Mouse (Mus musculus) midbrain, embryonic 13.5 days (tissue): ENCODE results near the gene Dok1. TPM values are rescaled to one million over a fixed set of nuclear protein-coding genes. Genes with fewer than 3 reads are reported as not detected.

ENCODE experiments used
- ATAC-seq: fragments of 200-750 bp; cut with Nextera tagmentation; 2 replicates; pipeline ENCODE4 v1.8.0; 2017; ENCODE audit warnings: mild to moderate bottlenecking, moderate TSS enrichment, moderate library complexity
- H3K27ac ChIP-seq: fragments of 300-500 bp; sonication (generic); 2 replicates; pipeline ENCODE4 v1.5.1; 2015; ENCODE audit warnings: inconsistent platforms, mild to moderate bottlenecking, moderate library complexity
- H3K27me3 ChIP-seq: fragments of 300-500 bp; sonication (generic); 2 replicates; pipeline ENCODE4 v1.6.1; 2015; ENCODE audit warnings: mild to moderate bottlenecking, inconsistent platforms
- H3K36me3 ChIP-seq: fragments of 300-500 bp; sonication (generic); 2 replicates; pipeline ENCODE4 v1.6.1; 2015; ENCODE audit warnings: mild to moderate bottlenecking, inconsistent platforms
- H3K4me1 ChIP-seq: fragments of 300-500 bp; sonication (generic); replicated peaks from 2 replicates; pipeline ENCODE4 v1.6.1; 2015; ENCODE audit warnings: inconsistent platforms
- H3K4me2 ChIP-seq: fragments of 300-500 bp; sonication (generic); replicated peaks from 2 replicates; pipeline ENCODE4 v1.6.1; 2015; ENCODE audit warnings: moderate library complexity, mild to moderate bottlenecking, inconsistent platforms
- H3K4me3 ChIP-seq: fragments of 300-500 bp; sonication (generic); replicated peaks from 2 replicates; pipeline ENCODE4 v1.5.1; 2015; ENCODE audit warnings: mild to moderate bottlenecking, inconsistent platforms
- H3K9ac ChIP-seq: fragments of 300-500 bp; sonication (generic); replicated peaks from 2 replicates; pipeline ENCODE4 v1.6.1; 2015; ENCODE audit warnings: mild to moderate bottlenecking, inconsistent platforms
- H3K9me3 ChIP-seq: fragments of 300-500 bp; sonication (generic); 2 replicates; pipeline ENCODE4 v1.6.1; 2016; ENCODE audit warnings: mild to moderate bottlenecking, inconsistent platforms
- WGBS: fragments of 180-500 bp; shearing (Covaris S2); methylation state at CpG from one replicate; pipeline ENCODE4 v1.1.7; 2015; 5-methylcytosine and 5-hydroxymethylcytosine counted together
- polyA plus RNA-seq: library from polyadenylated mRNA; unstranded; fragments of >200 nt; fragmentation: Nextera tagmentation; extraction: Ambion mirVana; gene quantifications from 2 replicates; pipeline ENCODE4 v1.2.1, GENCODE M21; 2015

The Dok1 gene
- polyA plus RNA-seq, 1 experiment from 2014 or later = 4.1 TPM

DNA sequence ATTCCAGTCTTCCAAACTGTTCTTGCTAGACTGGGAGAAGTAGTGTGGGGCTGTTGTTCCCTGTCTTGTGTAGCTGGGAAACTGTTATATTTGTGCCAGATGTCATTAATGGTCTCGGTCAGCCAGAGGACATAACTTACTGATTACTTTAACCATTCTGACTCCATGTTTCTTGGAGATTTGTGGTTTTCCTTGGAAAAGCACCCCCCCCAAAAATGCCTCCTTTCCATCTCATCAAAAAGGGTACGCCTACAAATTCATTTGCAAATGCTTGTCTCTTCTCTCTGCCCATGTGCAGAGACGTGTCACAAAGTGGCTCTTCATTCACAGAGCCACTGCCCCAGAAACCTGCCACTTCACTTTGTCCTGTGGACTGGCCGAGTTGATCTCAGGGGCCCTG is 8.8 kb downstream of the Dok1 start:
- H3K36me3 ChIP-seq = no peaks in the 10 kb centered on the region
- H3K4me2 ChIP-seq = no peak overlapping the region
- 63% methylated on average over 4 of the region's 4 CpGs for WGBS
- no peak overlapping the region for H3K9ac ChIP-seq
- no peaks in the 10 kb centered on the region for H3K4me1 ChIP-seq
- H3K9me3 ChIP-seq = no peaks in the 10 kb centered on the region
- no peak overlapping the region for H3K27ac ChIP-seq
- peaks cover 18% of the 10 kb centered on the region for H3K27me3 ChIP-seq
- no peak overlapping the region for H3K4me3 ChIP-seq
- no peak for ATAC-seq

DNA sequence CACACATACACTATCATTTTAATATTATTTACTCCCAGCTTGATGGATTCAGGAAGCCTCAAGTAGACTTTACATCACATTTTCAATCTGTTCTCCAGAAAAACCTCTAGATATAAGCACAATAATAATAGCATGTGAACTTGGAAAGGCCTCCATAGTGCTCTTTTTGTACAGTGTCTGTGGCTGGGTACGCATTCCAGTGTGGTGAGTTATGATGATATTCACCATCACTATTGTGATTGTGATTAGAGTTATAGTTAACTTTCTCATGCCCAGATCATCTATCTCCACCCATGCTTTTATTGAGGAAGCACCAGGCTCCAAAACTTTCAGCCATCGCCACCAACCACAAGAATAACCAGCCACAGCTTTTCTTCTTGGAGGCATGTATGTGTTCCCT is 9.5 kb downstream of the Dok1 start:
- WGBS = 93% methylated on average over 2 of the region's 2 CpGs

DNA sequence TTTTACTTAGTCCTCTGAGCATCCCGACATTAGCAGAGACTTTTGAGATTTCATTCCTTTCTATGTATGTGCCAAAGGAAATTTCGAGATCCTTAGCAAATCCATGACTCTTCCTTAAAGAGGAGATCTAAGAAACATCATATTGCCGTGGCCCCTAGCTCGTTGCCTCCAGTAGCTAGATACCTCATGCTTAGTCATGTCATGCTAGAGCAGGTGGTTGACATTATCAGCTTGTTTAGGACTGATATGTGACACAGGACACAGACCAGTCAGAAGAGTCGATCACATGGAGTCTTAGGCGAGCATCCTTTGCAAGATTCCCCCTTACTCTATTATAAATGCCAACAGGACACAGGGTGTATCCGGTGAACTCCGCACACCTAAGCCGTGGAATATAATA is 10.3 kb downstream of the Dok1 start:
- Histone ChIP-seq H3K4me1 (no peaks in the 10 kb centered on the region), H3K27ac (no peak overlapping the region), H3K36me3 (no peaks in the 10 kb centered on the region), H3K9me3 (no peaks in the 10 kb centered on the region), H3K9ac (no peak overlapping the region), H3K27me3 (peaks cover 5% of the 10 kb centered on the region), H3K4me3 (no peak overlapping the region), H3K4me2 (no peak overlapping the region)
- ATAC-seq = no peak
- 87% methylated on average over 9 of the region's 9 CpGs for WGBS

More for the DNA sequence above, 9.5 kb downstream of the Dok1 start:
- no peak overlapping the region for H3K4me3 ChIP-seq
- H3K4me2 ChIP-seq = no peak overlapping the region
- H3K27ac ChIP-seq = no peak overlapping the region
- no peak for ATAC-seq
- no peaks in the 10 kb centered on the region for H3K36me3 ChIP-seq
- H3K9me3 ChIP-seq = no peaks in the 10 kb centered on the region
- H3K9ac ChIP-seq = no peak overlapping the region
- H3K27me3 ChIP-seq = peaks cover 13% of the 10 kb centered on the region
- H3K4me1 ChIP-seq = no peaks in the 10 kb centered on the region

DNA sequence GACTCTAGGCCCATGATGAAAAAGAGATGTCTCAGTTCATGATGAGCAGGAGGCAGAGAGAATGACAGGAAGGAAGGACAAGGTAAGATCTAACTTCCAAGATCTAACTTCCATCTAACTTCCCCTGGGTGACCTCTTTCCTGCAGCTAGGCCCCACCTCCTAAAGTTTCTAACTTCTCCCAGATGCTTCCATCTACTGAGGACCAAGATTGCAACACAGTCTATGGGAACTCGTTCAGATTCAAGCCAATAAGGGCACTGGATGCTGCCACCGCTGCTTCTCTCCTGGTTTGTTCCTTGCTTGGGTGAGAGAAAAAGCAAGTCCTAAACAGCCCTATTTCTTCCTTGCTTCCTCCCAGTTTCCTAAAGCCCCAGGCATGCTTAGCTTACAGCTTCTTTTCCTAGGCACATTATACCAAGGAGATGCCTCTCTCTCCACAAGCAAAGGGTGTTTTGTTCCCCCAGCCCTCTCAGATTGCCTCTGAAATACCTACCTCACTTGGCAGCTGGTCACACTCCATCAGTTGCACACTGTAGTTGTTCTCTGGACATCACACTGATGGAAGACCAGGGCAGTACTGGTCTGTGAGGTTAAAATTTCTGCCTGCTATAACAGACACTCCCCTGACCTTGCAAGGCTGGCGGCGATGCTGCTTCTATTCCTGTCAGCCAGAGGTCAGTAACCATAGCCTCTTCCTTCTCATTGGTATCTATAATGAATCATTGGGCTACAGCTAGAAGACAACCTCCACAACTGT is 12.3 kb downstream of the Dok1 start:
- Histone ChIP-seq H3K27ac (no peak overlapping the region), H3K9ac (no peak overlapping the region), H3K4me2 (no peak overlapping the region), H3K36me3 (no peaks in the 10 kb centered on the region), H3K4me3 (no peak overlapping the region), H3K4me1 (no peaks in the 10 kb centered on the region), H3K27me3 (no peaks in the 10 kb centered on the region), H3K9me3 (no peaks in the 10 kb centered on the region)
- 76% methylated on average over 4 of the region's 4 CpGs for WGBS
- ATAC-seq = no peak

DNA sequence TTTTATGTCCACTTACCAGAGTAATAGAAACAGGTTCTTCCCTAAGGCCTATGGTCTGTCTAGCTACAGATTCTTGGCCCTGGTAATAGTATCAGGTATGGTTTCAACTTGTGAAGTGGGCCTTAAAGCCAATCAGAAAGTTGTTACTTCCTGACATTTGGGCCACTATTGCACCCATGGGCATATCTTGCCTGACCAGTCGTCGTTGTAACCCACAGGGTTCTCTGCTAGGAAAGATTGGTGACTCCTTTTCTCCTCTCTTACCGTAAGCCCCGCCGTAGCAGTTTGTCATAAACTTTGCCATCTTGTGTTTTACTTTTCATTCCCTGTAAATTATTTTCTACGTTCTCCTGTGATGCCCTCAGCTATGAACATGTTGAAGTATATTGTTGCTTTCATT is 13.2 kb downstream of the Dok1 start:
- WGBS = 88% methylated on average over 6 of the region's 6 CpGs
- H3K4me2 ChIP-seq = no peak overlapping the region
- H3K4me1 ChIP-seq = no peaks in the 10 kb centered on the region
- H3K27ac ChIP-seq = no peak overlapping the region
- no peaks in the 10 kb centered on the region for H3K36me3 ChIP-seq
- no peaks in the 10 kb centered on the region for H3K27me3 ChIP-seq
- H3K9ac ChIP-seq = no peak overlapping the region
- H3K4me3 ChIP-seq = no peak overlapping the region
- H3K9me3 ChIP-seq = no peaks in the 10 kb centered on the region
- ATAC-seq = no peak

DNA sequence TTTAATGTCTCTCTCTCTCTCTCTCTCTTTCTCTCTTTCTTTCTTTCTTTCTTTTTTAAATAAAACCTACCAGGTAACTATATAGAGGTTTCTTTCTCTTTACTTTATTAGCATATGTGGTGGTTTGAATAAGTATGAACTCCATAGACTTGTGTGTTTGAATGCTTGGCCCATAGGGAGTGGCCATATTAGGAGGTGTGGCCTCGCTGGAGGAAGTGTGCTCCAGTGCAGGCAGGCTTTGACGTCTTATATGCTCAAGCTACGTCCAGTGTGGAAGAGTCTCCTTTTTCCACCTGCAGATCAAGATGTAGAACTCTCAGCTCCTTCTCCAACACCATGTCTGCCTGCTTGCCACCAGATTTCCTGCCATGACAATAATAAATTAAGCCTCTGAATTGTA is 14.2 kb downstream of the Dok1 start:
- ATAC-seq = no peak

DNA sequence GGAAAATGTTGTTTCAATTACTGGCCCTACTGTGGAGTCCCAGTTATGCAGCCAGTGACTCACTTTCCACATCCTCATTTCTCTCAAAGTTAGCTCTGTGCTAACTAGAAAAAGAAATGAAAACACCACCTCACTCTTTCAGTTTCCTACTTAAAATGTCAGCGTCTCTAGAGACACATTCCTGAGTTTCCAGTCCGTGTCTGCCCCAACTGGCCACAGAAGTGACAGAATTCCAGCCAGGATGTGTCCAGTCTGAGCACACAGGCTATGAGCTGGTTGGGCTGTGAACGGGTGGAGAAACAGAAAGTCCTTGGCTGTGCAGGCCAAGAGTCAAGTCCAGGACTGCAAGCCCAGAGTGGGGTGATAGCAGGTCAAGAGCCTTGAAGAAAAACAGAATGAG is 16.1 kb downstream of the Dok1 start:
- no peak for ATAC-seq

More for the DNA sequence above, 14.2 kb downstream of the Dok1 start:
- Histone ChIP-seq H3K4me3 (no peak overlapping the region), H3K36me3 (no peaks in the 10 kb centered on the region), H3K4me2 (no peak overlapping the region), H3K9me3 (no peaks in the 10 kb centered on the region), H3K27me3 (no peaks in the 10 kb centered on the region), H3K9ac (no peak overlapping the region), H3K4me1 (no peaks in the 10 kb centered on the region), H3K27ac (no peak overlapping the region)
- WGBS = 70% methylated on average over 3 of the region's 3 CpGs

DNA sequence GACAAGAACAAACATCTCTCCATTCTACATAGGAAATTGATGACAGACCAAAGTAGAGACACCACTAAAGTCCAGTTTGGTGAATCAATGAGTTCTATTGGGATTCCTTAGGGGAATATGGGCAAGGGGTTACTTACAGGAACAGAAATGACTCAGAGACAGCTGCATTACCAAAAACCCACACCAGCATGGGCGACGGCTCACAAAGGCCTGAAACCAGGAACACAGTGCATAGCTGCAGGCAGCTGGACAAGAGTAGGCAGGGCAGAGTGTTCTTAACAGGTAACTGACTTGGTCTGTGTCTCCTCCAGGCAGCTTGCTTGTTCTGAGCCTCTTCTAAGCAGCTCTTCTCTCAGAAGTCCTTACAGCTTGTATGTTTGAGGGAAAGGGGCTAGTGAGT is 17.5 kb downstream of the Dok1 start:
- WGBS = 84% methylated on average over 2 of the region's 2 CpGs
- ATAC-seq = no peak
- Histone ChIP-seq H3K4me1 (no peaks in the 10 kb centered on the region), H3K9me3 (no peaks in the 10 kb centered on the region), H3K36me3 (no peaks in the 10 kb centered on the region), H3K4me3 (no peak overlapping the region), H3K4me2 (no peak overlapping the region), H3K9ac (no peak overlapping the region), H3K27me3 (no peaks in the 10 kb centered on the region), H3K27ac (no peak overlapping the region)

More for the DNA sequence above, 16.1 kb downstream of the Dok1 start:
- Histone ChIP-seq H3K27me3 (no peaks in the 10 kb centered on the region), H3K4me2 (no peak overlapping the region), H3K9ac (no peak overlapping the region), H3K27ac (no peak overlapping the region), H3K4me1 (no peaks in the 10 kb centered on the region), H3K9me3 (no peaks in the 10 kb centered on the region), H3K4me3 (no peak overlapping the region), H3K36me3 (no peaks in the 10 kb centered on the region)
- WGBS = 78% methylated on average over 3 of the region's 3 CpGs

DNA sequence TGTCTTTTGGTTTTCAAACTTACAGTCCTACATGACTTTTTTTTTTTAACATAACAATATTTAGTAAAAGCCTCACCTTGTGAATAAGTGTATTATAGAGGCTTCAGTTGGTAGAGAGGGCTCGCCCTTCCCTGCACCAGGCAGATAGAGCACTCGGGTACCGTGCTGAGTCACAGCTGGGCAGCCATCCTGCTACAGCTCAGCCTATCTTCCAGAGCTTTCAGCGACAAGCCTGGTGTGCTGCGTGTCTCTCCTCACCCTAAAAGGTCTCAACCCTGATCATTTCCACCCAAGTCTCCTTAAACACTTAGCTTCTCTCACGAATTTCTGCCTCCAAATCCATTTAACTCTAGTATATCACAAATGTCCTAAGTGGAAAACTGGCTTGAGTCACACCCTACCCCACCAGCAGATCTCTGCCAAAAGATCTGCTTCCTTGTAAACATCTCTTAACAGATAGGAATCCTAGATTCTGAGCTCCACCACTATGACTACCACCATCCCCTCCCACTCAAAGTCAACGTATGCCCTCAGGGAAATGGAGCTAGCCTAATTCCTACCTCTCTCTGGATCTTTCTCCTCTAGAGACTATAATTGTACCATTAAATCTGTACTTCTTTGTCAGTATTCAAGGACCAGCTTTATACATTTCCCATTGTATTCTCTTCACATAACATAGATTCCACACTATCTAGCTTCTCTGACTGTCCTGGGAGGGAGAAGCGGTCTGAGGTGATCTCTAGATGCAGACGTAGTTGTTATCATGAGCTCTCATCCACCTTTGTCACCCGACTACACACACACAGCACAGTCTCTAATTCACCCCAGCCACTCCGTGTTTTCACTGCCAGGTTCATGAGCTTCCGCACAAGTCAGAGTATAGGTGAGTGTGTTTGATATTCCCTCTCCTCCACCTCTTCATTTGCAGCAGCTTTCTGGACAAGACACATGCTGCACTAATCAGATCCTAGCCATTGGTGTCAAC is 18.5 kb downstream of the Dok1 start:
- Histone ChIP-seq H3K9ac (no peak overlapping the region), H3K4me2 (no peak overlapping the region), H3K27ac (no peak overlapping the region), H3K36me3 (no peaks in the 10 kb centered on the region), H3K9me3 (no peaks in the 10 kb centered on the region), H3K27me3 (no peaks in the 10 kb centered on the region), H3K4me1 (no peaks in the 10 kb centered on the region), H3K4me3 (no peak overlapping the region)
- no peak for ATAC-seq
- WGBS = 74% methylated on average over 12 of the region's 12 CpGs

DNA sequence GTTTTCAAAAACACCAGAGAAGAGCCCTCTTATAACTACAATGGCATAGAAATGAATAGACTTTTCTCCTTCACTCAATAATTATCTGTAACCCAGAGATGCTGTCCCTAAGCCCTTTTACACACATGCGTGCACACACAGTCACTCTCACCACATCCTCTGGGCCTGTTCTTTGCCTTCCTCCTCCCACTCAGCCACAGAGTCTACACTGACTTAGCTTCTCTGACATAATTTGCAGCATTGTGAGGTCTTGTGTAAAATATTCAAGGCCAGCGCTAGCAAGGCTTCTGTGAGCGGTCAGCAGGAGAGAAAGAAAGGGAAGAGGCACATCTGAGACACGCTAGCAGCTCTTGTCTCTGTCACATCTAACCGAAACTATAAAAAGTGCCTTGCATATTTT is 19.8 kb downstream of the Dok1 start:
- Histone ChIP-seq H3K4me2 (no peak overlapping the region), H3K27me3 (no peaks in the 10 kb centered on the region)
- no peak for ATAC-seq

DNA sequence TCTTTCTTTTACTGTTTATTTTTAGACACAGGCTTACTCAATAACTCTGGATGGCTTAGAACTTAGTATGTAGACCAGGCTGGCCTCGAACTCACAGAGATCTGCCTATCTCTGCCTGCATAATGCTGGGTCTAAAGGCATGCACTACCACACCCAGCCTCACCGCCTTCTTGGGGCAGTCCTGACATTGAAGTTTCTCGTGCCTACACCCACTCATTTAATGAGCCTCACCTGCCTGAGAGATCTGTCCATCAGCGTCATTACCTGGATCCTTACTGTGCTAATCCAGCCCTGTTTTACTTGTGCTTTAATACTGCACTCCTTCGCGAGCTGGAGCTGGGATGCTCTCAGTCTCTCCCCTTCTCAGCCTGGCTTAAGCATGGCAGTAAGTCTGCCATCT is 21.5 kb downstream of the Dok1 start:
- Histone ChIP-seq H3K4me2 (no peak overlapping the region), H3K27me3 (no peaks in the 10 kb centered on the region), H3K4me3 (no peak overlapping the region), H3K27ac (no peak overlapping the region), H3K9ac (no peak overlapping the region), H3K9me3 (no peaks in the 10 kb centered on the region), H3K36me3 (no peaks in the 10 kb centered on the region), H3K4me1 (no peaks in the 10 kb centered on the region)
- ATAC-seq = no peak
- 78% methylated on average over 6 of the region's 6 CpGs for WGBS

More for the DNA sequence above, 19.8 kb downstream of the Dok1 start:
- Histone ChIP-seq H3K4me3 (no peak overlapping the region), H3K9me3 (no peaks in the 10 kb centered on the region), H3K27ac (no peak overlapping the region), H3K4me1 (no peaks in the 10 kb centered on the region), H3K36me3 (no peaks in the 10 kb centered on the region), H3K9ac (no peak overlapping the region)
- WGBS = 70% methylated on average over 5 of the region's 5 CpGs

DNA sequence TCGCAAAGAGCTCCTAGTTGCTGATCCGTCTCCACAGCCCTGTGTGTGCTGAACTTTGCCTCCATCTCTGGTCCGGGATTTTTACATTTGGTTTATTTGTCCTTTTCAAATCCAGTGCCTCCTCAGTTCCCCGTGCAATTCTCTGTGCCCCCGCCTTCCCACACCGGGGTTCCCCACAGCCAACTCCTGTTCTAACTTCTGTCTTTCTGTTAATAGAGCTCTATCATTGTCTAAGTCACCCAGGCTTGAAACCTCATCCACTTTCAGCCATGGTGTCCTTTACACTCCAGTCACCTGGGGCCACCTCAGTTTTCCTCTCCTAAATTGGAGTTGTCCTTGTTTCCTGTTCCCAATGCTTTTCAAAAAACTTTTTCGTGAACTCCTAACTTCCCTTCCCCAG is 22.0 kb downstream of the Dok1 start:
- ATAC-seq = no peak
- Histone ChIP-seq H3K27me3 (no peaks in the 10 kb centered on the region), H3K27ac (no peak overlapping the region), H3K9me3 (no peaks in the 10 kb centered on the region), H3K4me2 (no peak overlapping the region), H3K4me3 (no peak overlapping the region), H3K36me3 (no peaks in the 10 kb centered on the region), H3K4me1 (no peaks in the 10 kb centered on the region), H3K9ac (no peak overlapping the region)
- 84% methylated on average over 7 of the region's 7 CpGs for WGBS
